Mouse (Mus musculus): ENCODE data around the gene Pbxip1.
A peak's percentile ranks its signal among the peaks of the same experiment; 100 is the strongest.

Pbxip1 gene

DNA sequence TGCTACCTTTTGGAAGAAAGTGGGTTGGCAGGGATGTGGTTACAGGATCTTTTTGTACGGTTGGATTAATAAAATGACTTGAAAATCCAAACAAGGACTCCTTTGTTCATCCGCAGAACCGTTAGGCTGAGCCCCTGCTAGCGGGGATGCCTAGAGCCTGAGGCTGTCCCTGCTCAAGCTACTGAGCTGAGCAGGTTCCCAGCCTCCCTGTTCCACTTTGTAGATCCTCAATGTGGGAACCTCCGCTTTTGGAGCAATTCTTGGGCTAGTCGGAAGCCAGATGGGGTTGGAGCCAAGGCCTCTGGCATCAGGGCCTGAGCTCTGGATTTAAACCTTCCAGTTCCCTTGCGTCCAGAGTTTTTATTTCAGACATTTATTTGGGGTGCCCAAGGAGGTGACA is 1.5 kb upstream of the Pbxip1 start:
- no peak for DNase-seq

DNA sequence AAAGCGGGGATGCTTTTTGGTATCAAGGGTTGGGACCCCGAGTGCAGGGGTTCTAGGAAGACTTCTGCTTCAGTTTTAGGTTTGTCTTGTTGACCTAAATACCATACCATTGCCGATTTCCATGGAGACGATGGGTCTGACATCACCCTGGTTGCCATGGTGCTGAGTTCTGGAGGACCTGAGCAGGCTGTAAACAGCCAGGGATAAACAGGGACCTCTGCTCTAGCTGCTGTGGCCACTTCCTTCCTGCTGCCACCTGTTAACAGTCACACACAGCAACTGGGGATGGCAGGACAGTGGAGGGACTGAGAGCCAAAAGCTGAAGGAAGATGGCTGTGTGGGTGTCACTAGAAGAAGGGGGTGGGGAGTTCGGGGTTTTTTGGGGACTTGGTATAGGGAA is 763 bp downstream of the Pbxip1 start:
- DNase-seq, result no peak

DNA sequence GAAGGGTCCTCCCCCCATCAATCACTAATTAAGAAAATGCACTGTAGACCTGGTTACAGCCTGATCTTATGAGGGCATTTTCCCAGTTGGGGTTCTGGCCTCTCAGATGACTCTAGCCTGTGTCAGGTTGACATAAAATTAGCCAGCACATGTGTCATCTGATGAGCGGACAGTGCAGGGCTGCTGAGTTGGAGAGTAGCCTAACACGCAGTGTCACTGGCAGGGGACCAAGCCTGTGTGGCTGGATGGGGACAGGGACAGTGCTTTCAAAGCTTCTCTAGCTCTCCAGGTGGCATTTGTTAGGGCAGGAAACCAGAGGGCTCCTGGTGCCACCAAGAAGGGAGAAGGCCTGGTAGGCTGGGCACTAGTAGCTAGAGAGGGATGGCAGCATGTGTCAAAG is 4.2 kb downstream of the Pbxip1 start:
- no peak for DNase-seq

DNA sequence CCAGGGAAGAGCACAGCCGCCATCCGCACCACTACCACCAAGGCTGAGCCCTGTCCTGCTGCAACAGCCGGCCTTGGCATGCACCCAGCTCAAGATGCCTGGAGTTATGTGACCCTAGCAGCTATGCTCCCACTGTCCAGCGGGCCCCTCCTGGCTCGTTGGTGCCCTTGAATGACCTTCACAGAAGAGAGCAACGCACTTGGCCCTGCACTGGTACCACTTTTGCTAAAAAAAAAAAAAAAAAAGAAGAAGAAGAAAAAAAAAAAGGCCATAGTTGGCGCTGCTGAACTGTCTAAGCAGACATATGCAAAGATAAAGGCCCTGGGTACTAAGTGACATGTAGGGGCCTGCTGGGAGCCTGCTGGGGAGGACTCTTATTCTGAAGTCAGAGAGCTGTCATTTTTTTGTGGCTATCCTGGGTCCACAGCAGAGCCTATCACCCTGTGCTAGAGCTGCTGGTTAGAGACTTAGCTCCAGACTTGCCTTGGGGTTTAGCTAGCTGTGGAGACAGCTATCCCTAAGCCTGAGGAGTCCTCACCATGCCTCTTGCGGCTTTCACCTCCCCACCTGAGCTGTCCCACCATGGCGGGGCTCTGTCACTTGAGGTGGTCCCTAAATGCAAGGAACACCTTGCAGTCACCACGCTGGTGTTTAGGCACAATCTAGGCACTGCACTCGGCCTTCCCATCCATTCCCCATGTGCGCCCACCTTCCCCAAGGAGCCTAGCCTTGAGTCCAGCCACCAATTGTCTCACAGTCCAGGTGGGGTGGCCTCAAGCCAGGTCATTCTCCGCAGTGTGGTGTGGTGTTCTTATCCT is 12.4 kb downstream of the Pbxip1 start:
- peak; percentile 47 for DNase-seq

DNA sequence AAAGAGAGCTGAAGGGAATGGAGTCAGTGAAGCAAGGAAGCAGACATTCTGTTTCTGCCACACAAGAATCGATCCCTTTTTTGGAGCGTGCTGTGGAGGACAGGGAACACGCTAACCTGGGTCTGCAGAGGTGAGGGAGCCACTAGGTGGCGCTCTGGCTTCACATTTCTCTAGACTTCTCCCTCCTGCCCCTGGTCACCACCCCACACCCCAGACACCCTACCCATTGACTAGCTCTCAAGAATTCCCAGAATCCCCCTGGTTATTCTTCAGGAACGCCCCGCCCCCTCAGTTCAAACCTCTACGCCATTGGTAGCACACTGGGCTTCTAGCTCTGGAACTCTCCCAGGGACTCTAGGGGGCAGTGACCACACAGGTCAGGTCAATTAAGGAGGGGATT is 13.0 kb downstream of the Pbxip1 start:
- DNase-seq, result peak; percentile 82

DNA sequence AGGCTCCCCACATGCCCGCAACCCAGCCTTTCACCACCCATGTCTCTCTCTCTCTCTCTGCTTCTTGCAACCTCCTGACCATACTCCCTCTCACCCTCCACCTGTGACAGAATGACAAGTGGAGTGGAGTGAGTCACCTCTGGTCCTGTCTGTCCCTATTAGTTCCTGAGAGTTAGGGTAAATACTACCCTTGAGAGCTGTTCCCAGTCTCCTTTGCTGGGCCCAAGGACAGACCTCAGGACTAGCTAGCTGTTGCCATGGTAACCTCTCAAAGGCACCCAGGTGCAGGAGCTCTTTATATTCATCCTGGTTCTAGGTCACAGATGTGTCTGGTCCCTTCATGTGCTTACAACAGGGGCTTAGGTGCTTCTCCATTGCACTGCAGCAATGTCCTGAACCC is 15.4 kb downstream of the Pbxip1 start:
- DNase-seq, result no peak

DNA sequence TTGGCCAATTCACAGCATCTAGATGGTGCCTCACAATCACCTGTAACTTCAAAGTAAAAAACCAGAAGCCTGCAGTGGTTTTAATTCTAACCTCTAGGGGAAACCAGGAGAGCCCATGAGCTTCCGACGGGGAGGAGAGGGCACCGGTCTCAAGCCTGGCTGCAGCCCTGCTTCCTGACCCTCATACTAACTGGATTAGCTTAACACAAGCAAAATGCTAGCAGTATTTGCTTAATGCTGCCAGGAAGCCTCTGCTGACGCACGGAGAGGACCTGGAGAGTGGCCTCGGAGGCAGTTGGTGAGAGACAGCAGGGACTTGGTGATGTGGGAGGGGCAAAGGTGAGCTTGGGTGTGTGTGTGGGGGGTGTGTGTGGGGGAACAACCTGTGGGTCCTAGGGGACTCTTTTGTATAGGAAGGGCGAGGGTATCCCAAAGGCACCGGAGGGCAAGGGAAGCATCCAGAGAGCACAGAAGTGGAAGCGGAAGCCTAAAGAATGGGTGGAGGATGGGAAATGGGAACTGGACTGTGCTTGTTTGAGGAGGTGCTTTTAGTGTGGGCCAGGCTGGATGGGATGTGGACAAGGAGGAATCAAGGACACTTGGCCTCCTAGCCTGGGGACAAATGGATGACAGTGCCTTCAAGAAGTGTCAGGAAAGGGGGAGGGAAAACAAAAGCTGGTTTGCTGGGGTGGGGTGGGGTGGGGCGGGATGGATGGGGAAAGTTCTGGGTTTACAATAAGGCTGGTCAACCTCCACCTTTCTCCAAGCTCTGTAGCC is 18.1 kb downstream of the Pbxip1 start, which contains the start of gene Pmvk:
Pmvk (plus strand) TSS at position 141 of the 777 bp plus-strand sequence.
- no peak for DNase-seq

DNA sequence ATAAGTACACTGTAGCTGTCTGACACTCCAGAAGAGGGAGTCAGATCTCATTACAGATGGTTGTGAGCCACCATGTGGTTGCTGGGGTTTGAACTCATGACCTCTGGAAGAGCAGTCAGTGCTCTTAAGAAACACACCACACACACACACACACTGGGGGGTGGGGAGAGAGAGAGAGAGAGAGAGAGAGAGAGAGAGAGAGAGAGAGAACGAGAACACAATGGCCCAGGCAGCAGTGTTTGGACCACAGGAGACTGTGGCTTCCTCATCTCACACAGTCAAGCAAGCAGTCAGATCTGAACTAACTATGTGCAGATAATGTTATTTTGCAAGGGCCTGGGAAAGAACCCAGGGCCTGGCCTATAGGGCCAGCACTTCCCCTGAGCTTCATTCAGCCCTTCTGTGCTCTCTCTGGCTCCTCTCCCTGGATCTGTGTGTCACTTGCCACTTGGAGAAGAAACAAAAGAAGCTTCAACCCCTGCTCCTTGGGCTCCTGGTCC is 19.3 kb downstream of the Pbxip1 start:
- DNase-seq, result no peak

DNA sequence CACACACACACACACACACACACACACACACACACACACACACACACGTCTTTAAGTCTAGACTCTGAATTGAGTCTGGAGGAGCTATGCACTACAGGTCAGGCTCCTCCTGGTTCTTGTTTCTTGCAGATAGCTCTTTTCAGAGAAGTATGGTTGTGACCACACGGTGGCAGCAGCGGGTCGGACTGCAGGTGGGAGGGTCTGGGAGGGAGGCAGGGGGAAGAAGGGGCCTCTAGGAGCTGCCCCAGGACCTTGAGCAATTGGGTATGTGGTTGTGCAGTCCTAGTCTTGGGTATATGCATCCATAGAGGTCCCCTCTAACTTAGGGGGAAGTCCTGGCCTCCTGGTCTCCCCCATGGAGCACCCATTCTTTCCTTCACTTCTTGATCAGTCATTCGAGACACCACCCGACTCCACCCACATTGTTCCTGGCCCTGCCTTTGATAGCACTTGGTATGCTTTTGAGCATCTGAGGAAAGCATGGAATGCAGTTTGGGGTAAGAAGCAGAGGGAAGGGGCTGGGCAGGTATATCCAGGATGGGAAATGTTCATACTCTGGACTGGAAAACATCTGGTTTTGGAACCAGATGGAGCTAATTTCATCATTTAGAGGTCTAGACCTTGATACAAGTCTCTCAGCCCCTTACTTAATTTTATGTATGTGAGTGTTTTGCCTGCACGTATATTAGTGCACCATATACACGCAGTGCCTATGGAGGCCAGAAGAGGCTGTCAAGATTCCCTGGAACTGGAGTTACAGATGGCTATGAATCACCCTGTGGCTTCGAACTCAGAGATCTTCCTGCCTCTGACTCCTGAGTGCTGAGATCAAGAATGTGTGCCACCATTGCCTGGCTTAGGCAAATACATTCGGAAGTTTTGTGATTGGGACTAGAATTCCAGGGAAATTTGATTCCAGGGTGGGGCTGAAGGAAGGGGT is 20.5 kb downstream of the Pbxip1 start:
- peak; percentile 73 for DNase-seq

DNA sequence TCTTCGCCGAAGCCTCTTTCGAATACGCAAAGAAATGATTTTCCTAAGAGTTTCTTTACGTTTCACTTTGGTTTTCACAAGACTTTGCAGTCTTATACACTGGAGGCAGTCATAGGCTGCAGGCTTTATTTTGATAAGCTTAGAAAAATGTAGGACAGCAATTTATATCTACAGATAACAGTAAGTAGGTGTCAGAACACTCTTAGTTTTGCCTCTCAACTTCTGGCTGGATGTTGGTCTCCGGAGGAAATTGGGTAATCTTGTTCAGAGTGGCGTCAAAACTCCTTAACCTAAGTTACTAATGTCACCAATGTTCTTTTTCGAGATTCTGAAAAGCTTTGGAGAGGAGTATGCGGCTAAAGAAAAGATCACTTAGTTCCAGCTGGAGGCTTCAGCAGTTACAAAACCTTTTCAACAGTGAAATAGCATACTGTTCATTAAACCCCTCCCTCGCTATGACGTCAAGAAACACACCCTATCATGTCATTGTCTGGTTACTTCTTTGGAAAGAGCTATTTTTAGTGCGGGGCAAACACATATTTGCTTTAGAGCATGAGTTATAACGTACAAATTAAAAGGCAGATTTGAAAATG is 22.0 kb downstream of the Pbxip1 start:
- no peak for DNase-seq

DNA sequence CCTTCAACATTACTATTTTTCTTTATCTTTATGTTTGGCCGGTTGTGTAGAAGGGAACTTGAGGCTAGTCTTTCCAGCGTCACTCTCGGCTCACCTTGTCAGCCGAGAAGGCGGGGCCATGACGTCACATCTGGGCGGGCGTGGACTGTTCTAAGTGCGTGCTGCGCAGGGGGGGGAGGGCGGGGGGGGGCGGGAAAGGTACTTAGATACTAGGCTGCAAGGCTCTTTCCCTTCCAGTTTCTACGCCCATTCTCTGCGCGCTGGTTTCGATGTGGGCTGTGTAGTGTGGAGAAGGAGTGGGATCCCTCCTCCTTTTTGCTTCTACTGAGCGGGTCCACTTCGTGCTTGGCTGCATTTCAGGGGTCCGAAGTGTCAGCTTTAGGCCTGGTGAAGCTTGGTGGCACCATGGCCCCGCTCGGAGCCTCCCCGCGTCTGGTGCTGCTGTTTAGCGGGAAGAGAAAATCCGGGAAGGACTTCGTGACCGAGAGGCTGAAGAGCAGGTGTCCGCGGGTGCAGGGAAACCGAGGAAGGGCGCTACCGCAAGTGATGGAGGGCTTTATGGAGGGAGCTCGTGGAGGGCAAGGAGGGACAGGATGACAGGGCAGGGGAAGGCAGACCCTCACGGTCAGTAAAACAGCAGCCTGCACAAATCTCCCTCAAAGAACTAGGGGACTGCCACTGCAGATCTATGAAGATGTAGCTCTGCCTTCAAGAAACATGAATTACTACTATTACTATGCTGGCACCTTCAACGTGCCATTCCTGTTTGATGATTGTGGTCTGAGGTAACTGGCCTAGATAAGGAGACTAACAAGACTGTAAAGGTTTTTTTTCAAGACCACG is 22.7 kb downstream of the Pbxip1 start:
- DNase-seq, result peak; percentile 95

DNA sequence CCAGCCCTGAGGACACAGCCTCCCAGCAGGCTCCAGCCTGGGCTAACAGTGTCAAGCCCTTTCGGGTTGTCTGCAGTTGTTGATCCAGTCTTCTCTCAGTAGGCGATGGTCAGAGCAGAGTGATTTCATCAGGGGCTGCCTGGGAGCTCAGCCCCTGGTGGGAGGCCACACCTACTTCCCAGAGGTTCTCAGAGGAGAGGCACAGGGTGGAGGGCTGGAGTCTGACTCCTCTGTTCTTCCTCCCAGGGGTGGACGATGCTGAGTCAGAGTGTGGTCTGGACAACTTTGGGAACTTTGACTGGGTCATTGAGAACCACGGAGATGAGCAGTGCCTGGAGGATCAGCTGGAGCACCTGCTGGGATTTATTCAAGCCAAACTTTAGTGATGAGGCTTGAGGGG is 31.8 kb downstream of the Pbxip1 start:
- DNase-seq, result no peak

DNA sequence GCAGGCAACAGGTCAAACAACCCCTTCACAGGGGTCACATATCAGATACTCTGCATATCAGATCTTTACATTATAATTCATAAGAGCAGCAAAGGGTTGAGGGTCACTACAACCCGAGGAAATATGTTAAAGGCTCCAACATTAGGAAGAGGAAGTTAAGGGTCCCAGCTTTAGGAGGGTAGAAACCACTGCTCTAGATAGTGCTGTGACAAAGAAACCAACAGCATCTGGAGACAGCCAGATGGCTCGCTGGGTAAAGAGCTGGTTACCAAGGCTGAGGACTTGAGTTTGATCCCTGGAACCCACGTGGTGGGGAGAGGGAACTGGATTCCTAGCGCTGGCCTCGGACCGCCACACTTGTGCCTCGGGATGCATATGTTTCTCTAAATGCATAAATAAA is 35.8 kb downstream of the Pbxip1 start:
- DNase-seq, result no peak

DNA sequence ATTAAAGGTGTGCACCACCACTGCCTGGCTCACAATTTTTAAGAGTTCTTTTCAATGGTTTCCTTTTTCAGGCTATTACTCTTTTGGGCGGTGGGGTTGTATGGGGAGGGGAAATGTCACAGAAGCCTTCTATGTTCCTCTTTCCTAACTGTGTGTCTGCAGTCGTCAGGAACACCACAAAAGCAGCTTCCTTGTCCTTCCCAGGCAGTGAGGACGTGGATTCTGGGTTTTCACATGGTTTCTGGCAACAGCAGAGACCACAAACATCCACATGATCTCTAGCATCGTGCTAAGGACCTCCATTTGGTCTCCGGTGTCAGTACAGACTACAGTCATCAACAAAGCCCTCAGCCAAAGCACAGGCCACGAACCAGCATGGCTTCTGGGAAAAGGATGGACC is 37.3 kb downstream of the Pbxip1 start:
- DNase-seq, result no peak

DNA sequence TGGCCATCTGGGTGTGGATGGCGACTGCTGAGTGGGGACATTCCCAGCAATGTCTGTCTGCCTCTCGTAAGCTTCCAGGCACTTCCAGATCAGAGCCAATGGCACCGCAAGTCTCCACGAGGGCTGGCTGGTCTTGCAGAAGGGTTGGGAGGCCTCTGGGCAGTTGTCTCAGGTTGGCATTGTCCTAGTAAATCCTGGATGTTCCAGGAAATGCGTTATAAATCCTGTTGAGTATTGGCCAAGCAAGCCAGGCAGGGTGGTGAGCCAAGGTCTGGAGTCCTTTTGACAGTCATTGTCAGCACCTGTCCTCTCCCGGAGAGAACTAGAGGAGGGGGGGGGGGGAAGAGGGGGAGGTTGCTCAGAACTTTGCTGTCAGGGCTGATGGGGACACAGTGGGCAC is 42.5 kb downstream of the Pbxip1 start:
- no peak for DNase-seq

DNA sequence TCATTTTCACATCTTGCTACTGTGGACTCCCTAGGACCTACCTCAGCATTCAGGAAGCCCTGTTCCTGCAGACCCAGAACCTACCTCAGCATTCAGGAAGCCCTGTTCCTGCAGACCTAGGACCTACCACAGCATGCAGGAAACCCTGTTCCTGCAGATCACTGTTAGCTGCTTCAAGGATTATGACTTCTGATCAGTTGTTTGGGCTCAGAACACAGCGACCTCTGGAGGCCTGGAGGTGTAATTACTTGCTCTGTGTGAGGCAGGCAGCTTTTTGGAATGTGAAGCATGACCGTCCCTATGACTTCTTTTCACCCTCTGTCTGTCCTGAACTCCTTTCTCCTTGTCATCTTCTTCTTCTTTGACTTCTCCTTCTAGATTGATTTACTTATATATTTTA is 45.0 kb downstream of the Pbxip1 start:
- DNase-seq, result no peak

DNA sequence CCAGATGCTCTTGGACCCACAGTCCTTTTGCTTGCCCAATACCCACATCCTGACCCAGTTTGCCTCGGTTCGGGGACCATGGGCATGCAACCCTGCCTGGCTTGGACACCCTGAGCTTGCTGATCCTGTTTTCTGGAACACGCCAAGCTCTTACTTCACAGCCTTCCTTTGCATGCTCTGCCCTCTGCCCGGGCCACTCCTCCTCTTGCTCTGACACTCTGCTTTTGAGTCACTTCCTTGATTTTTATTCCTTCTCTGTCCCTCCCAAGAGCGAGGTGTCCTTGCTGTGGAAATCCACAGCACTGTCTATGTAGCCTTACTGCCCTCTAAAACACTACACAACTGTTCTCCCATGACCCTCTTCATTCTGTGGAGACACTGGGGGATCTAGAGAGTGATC is 45.7 kb downstream of the Pbxip1 start:
- DNase-seq, result no peak

DNA sequence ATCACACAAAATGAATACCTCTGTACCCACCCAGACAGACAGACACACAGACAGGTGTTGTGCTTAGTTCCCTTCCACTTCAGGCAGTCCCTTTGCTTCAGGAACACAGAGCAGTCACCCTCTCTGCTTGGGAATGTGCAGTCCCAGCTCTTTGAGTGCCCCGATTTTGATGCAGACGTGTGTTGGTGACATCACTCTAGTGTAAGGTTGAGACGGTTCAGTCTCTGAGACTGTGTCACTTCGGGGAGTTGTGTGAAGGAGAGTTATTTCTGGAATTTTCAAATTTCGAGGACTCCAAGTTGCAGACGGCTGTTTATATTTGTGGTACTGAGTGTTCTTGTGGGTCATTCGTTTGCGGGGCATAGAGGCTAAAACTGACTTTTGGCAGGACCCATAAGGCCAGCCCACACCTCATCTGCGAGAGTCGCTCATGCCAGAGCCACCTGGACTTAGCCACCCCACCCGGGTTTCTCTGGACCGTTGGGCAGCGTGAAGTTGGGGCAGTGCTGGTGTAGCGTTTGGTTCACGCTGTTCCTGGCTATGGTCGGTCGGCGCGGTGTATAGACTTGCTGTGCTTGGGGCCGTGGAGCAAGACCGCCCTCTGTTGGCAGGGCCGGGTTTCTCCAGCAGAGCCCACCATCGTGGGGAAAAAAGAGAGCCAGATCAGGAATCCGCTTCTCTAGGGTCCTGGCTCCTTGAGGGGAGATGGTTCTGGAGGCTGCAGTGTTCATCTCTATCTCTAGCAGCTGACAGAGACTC is 48.4 kb downstream of the Pbxip1 start:
- DNase-seq, result peak; percentile 76

DNA sequence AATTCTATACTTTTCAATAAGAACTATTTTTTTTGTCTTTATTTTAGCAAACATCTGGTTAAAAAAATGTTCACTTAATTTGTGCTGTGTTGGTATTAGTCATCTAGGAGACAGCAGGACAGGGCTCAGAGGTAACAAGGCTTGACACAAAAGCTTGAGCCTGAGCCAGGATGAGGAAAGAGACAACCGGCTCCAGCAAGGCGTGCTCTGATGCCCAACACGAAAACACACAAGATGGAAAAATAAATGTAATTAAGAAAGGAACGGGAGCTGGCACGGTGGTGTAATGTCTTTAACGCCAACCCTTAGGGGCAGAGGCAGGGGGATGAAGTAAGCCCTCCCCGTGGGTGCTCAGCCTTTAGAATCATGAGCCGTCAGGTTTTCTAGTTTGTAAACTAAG is 49.6 kb downstream of the Pbxip1 start:
- DNase-seq, result no peak

DNA sequence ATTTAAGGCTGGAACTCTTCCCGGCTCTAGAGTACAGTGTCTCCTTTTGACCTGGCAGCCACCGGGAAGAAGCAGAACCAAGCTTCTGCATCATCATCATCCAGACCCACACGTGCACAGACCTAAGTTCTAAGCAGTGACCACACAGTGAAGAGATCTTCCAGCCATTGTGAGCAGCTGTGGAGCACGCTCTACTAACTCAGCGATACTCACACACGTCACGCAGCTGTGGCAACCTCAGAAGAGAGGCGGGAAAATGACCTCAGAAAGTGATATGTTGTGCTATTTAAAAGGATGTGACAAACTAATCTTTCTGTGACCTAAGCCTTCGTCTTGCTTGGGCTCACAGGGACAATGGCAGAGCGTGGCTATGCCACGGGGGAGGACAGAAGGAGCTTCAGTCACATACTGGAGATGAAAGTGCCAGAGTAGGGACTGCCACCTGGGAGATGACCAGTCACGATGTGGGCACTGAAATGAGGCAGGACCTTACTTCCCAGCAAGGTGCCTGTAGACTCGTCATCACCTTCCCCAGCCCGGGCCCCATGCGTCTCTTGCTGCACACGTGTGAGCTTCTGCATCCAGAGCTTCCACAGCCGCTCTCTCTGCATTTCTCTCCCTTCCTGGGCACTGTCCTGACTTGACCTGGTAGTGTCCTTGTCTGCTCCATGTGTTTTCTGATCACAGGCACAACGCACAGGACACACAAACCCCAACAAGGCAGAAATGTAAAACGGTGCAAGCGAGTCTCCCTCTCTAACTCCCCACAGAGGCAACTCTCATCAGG is 50.6 kb downstream of the Pbxip1 start:
- no peak for DNase-seq

All from kidney, adult 9 months (tissue).